Mouse (Mus musculus) small intestine, adult 2 months (tissue): Measurements from ENCODE around the gene Rnase10.

Experiments used
- CTCF ChIP-seq: fragments of 200-500 bp; IDR thresholded peaks from 2 replicates; pipeline ENCODE4 v1.5.1; 2012; ENCODE audit warnings: low read depth, mild to moderate bottlenecking, control low read depth, inconsistent platforms, low read length, moderate library complexity, mixed read lengths; ENCODE audit not compliant: insufficient replicate concordance, insufficient read length; ENCODE audit errors: extremely low read depth
- POLR2A ChIP-seq: fragments of 200-500 bp; IDR thresholded peaks from 2 replicates; pipeline ENCODE4 v1.6.1; 2012; ENCODE audit warnings: low read depth, mild to moderate bottlenecking, control low read depth, inconsistent platforms, low read length, moderate library complexity

DNA sequence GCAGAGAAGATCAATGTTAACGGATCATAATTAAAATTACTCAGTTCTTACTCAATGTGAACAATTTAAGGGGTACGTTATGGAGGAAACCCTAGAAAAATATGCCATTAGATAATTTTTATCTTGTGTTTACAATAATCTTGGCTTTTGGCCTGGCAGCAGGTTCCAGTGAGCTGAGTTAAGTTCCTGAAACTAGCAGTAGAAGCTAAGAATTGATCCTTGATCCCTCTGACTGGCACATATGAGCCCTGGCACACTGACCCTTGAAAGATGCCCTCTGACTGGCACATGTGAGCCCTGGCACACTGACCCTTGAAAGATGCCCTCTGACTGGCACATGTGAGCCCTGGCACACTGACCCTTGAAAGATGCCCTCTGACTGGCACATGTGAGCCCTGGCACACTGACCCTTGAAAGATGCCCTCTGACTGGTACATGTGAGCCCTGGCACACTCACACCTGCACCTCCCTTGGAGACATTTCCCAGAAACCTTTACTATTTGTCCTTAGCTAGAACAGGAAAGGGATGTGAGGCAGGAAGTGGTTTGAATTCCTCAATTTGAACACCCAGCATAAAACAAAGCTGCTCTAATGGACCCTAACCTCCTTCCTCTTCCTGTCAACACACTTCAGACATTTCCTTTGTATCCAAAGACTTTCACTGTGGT, 9.4 kb upstream of the Rnase10 start:
- TF ChIP-seq POLR2A, result no peak
- no peak for TF ChIP-seq CTCF
